Mouse (Mus musculus): Measurements from ENCODE around the gene Pvr.

The Pvr gene

DNA sequence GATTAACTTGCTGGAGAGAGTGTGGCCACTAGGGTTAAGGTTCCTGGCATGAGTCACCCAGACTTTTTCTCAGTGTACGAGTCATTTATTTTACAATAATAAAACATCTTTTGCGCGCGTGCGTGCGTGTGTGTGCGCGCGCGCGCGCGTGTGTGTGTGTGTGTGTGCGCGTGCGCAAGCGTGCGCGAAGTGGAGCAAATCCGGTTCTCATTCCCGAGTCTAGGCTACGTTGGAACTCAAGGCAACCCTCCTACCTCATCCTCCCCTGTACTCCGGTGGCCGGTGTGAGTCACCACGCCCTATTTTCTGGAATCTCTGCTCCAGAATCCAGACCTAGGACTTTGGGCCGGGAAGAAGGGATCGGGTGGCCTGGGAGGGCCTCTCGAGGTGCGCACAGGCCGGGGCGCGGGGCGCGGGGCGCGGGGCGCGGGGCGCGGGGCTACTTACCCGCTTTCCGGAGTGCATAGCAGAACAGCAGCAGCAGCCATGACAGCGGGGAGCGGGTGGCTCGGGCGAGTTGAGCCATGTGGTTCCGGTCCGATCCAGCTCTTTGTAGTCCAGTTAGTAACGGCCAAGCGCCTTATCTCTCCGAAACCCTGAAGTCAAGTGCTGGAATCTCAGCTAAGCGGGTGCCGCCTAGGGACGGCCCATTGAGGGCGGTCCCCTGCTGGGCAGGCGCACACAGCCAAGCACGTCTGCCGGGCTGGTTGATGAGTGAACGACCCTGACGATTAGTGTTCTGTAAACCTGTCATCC, at the start of gene Pvr:
TSS of gene Pvr (minus strand) at position 655 of the 756 bp plus-strand sequence.
- DNase-seq (ENCODE audit: low read depth), result no peak

GRCm38 (mm10) chr7:19970196-19970595, 49.2 kb upstream of the Pvr start:
- no peak for DNase-seq (ENCODE audit: low read depth)

DNA sequence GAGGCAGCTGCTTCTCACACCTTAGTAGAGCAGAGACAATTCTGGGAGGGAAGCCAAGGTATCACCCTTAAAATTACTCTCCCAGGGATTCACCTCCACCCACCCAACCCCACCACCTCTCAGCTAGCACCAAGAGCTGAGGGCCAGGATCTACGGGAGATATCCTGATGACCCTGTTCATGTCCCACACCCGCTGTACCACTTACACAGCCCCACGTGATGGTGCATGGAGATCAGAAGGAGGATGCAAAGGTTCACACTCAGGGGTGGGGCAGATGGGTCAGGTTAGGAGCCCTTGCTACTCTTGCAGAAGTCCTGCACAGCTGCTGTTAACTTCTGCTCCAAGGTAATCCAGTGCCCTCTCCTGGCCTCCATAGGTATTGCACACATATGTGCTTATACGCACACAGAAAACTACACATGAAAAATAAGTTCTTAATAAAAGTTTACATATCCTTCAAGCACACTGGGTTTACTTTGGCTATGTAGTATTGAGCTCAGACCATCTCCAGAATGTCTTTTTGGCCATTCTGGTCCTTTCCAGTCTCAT, 48.7 kb upstream of the Pvr start:
- no peak for DNase-seq (ENCODE audit: low read depth)

GRCm38 (mm10) chr7:19969106-19969505, 48.1 kb upstream of the Pvr start:
- no peak for DNase-seq (ENCODE audit: low read depth)

DNA sequence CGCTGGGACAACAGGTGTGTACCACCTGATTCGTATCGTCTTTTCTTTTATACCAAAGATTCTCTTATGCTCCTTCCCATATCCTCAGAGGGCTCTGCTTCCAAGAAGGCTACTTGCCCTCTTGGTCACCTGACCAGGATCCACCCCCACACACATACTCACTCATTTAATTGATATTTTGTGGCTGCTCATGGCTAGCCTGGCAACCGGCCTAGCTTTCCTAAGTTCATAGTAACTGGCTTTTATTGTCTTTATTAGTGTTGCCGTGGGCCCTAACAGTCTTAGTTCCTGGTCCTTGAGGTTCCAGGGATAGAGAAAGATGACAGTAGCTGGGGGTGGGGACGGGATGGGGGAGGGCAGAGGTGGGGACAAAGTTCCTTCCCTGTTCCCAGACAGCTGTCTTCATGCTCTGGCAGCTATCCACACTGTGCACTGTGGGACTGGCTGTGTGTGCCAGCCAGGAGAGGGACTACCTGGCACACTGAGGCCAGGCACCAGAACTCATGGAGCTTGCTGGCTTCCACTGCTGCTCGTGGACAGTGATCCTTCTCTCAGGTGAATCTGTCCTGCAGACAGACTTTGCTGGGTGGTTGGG, 44.1 kb upstream of the Pvr start, which contains the start of gene Ceacam20:
TSS of gene Ceacam20 (plus strand) at position 428 of the 595 bp plus-strand sequence.
- DNase-seq (ENCODE audit: low read depth), result no peak

DNA sequence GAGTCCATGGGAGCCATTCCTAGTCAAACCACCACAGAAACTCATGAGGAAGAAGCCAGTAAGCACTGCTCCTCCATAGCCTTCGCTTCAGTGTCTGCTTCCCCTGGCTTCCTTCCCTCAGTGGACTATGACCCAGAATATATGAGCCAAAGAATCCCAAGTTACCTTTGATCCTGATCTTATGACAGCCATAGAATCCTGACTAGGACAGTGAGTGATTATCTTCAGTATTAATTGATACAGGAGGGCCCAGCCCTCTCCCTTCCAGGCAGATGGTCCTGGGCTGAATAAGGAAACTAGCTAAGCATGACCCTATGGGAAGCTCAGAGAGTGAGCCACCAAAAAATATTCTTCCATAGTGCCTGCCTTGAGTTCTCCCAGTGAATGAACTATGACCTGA, 41.5 kb upstream of the Pvr start:
- DNase-seq (ENCODE audit: low read depth), result no peak

- peak; percentile 46 for DNase-seq (ENCODE audit: low read depth)
These were observed 35.4 kb upstream of the Pvr start for GRCm38 (mm10) chr7:19956341-19956781.

DNA sequence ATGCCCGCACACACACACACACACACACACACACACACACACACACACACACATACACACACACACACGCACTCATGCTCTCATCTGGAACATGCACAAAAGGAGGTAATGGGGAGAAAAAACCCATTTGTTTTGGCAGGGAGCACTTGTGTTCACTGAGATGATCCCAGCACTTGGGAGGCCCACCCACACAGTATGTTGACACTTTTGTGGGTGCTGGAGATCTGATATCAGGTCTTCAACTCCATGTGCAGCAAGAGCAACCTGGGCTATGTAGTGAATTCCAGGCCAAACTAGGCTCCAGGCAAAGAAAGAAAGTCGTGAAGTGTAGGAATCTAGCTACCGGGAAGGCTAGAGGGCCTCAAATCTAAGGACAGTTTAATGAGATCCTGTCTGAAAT, 34.9 kb upstream of the Pvr start:
- no peak for DNase-seq (ENCODE audit: low read depth)

- DNase-seq (ENCODE audit: low read depth), result no peak
These were observed 32.1 kb upstream of the Pvr start for GRCm38 (mm10) chr7:19953054-19953453.

DNA sequence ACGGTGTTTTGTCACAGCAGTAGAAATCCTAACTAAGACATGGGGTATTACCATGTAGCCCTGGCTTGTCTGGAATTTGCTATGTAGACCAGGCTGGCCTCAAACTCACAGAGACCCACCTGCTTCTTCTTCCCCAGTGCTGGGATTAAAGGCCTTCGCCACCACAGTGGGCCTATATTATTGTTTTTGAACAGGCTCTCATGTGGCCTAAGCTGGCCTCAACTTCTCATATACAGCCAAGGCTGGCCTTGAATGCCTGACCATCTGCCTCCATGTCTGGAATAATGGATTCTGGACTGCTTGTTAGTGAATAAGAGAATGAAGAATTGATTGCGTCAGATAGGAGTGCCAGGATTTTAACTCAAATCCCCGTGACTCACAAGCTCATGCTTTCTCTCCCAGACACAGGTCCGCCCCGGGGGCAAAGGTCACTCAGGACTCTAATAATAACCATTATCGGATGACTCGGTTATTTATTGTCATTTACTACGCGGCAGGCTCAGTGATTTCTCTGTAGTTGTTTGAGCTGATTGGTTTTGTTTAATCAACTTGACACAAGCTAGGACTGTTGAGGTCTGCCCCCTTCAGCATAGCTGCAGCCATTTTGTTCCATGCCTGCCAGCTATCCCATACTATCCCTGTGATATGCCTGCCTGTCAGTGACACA, 31.5 kb upstream of the Pvr start:
- DNase-seq (ENCODE audit: low read depth), result no peak

DNA sequence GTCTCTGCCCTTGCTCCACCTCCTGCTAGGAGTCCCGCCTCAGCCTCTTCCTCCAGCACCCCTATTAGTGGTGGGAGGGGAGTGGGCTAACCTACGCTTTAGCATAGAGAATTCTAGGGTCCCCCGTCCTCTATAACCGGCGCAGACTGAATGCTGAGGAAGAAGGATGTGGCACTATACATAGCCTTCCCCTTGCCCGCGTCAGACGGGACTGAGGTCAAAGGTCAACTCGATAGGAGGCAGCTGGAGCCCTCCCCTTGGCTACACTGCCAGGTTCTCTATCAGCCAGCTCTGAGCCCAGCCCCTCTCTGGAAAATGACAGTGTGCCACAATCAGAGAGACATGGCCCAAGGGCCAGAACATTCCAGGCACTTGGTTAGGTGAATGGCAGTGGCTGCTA, 29.6 kb upstream of the Pvr start, which contains the start of gene Igsf23:
TSS of gene Igsf23 (minus strand) at position 168 of the 400 bp plus-strand sequence.
- no peak for DNase-seq (ENCODE audit: low read depth)

DNA sequence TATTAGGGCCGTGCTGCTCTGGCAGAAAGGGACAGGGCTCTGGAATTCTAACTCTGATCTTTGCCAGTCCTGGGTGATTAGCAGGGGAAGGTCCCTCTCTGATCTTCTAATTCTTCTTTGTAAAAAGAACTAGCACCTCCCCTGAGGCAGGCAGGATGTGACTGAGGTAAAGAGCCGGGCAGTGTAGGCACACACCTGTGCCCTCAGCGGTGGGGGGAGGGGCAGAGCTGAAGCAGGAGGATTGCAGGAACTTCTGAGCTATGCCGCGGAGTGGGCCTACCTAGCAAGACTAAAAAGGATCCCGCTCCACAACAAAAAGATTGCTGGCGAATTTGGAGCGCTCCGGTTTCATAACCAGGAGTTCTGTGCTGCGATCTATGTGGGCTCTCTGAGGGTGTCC, 29.0 kb upstream of the Pvr start:
- DNase-seq (ENCODE audit: low read depth), result no peak

- DNase-seq (ENCODE audit: low read depth), result no peak
These were observed 28.0 kb upstream of the Pvr start for GRCm38 (mm10) chr7:19948956-19949355.

GRCm38 (mm10) chr7:19945821-19946515, 25.0 kb upstream of the Pvr start:
- no peak for DNase-seq (ENCODE audit: low read depth)

DNA sequence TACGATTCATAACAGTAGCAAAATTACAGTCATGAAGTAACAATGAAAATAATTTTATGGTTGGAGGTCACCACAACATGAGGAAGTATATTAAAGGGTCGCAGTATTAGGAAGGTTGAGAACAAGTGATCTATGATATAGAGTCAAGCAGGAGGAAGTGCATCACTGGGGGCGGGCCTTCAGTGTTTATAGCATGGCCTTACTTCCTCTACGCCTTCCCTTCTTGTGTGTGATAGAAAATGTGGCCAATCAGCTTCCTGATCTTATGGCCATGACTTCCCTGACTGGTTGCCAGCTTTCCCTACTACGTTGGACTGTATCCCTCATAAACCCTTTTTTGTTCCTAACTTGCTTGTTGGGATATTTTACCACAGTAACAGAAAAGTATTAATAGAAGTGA, 24.2 kb upstream of the Pvr start:
- DNase-seq (ENCODE audit: low read depth), result no peak

DNA sequence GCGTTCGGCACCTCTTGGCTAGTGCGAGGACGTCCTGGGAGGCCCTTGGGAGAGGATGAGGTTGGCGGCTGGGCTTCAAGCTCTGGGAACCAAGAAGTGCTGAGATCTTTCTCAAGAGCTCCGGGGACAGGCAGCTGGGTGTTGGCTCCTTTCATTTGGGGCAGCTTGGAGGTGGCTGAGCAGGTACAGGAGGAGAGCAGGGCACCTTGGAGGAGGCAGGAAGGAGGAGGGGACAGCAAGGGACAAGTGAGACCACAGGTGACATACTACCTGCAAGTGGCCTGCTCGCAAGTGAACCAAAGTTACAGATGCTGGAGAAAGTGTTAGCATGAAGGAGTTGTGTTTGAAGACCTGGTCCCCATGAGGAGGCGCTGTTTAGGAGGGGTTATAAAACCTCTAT, 23.7 kb upstream of the Pvr start:
- DNase-seq (ENCODE audit: low read depth), result no peak

- DNase-seq (ENCODE audit: low read depth), result no peak
These were observed 19.3 kb upstream of the Pvr start for GRCm38 (mm10) chr7:19940256-19940655.

- DNase-seq (ENCODE audit: low read depth), result no peak
These were observed 18.7 kb upstream of the Pvr start for GRCm38 (mm10) chr7:19939555-19940235.

DNA sequence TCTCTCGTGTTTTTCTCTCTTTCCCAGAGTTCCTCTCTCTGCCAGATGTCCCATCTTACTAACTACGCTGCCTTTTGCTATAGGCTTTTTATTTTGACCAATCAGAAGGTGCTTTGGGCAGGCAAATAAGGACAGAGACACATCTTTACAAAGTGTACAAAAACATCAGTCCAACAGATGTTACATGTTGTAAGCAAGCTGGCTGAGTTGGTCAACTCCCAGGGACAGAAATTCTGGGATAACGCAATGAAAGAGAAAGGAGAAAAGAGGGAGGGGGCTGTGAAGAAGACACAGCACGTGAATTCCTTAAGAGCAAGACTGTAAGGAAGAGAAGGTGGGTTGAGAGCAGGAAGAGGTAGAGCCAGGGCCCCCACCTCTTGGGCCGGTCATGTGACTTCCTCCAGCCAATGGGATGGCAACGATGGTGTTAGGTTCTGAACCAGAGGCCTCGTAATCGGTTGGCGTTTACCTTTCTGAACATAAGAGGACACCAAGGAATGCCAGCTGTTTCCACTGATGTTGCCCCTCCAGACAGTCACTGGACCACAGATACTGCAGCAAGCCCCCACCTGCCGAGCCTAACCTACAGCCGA, 16.4 kb upstream of the Pvr start:
- no peak for DNase-seq (ENCODE audit: low read depth)

DNA sequence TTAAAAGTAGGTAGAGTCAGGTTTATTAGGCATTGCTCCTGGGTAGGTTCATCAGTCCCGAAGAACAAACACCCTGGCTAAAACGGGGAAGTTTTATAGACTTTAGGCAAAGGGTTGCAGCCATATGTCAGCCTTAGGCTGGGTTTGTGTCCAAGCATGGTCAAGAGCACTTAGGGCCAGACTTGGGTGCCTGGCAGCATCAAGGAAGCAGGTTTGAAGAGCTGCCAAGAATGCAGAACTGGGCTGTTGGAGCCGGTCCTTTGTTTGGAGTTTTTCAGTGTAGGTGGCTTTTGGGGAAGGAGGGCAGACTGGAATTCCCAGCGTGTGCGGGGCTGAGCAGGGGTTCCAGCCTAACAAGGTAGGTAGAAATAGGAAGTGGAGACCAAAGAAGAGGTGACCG, 15.0 kb upstream of the Pvr start:
- no peak for DNase-seq (ENCODE audit: low read depth)

GRCm38 (mm10) chr7:19935171-19935751, 14.3 kb upstream of the Pvr start:
- DNase-seq (ENCODE audit: low read depth), result no peak
